Mouse (Mus musculus): ENCODE measurements around the gene Snx32. TPM values are rescaled to one million over a fixed set of nuclear protein-coding genes. Genes with fewer than 3 reads are reported as not detected.

Snx32 gene
- polyA plus RNA-seq, 1 experiment from 2014 or later = 3.7 TPM

DNA sequence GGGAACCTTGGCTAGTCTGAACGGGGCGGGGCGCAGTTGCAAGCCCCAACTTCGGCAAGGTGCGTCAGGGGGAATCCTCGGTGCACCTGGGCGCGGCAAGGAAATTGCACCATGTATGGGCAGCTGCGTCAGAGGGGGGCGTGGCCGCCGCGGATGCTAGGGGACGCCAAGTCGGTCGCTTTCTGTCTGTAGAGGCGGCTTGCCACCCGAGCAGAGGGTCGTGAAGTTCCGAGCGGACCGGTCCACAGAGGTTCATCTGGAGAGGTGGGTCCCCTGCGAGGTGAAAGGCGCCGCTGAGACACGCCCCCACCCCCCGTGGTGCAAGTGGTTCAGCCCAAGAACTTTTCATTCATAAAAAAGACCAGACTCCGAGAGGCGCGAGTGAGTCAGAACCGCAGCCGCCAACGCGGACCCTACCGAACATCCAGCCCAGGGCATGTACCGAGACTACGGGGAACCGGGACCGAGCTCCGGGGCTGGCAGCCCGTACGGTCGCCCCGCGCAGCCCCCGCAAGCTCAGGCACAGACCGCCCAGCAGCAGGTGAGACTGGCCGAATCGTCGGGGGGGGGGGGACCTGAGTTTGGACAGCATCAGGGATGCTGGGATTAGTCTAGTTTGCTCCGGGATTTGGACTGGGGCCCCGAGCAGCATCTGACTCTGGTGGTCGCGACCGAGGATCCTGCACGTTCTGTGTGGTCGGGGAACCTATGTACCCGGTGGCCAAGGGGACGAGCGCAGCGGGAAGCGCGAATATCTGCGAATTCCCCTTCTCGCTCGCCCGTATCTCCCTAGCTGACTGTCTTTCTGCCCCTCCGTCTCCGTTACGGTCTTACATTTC, 62.6 kb downstream of the Snx32 start, which contains the start of gene Fosl1:
Gene Fosl1 (plus strand): TSS at position 33 of the 839 bp plus-strand sequence.
- Histone ChIP-seq H3K4me1 (ENCODE audit: insufficient read depth, low read depth, low read length) (peaks cover 7% of the 10 kb centered on the region; the same call in 1 of the 2 replicates), H3K9me3 (ENCODE audit: low read length) (no peaks in the 10 kb centered on the region), H3K27ac (ENCODE audit: low read length) (no peak within 1 kb of the TSS), H3K4me2 (replicated peaks; ENCODE audit: low read depth, low read length) (peak within 1 kb of the TSS; percentile 85), H3K36me3 (ENCODE audit: insufficient read depth, low read length) (no peaks in the 10 kb centered on the region), H3K9ac (replicated peaks; ENCODE audit: low read depth) (no peak within 1 kb of the TSS), H3K4me3 (ENCODE audit: low read depth, low read length) (peak within 1 kb of the TSS; percentile 44), H3K27me3 (replicated peaks; ENCODE audit: insufficient read depth, low read length) (peaks cover 10% of the 10 kb centered on the region)
- WGBS = under 1% methylated on average over 64 of the region's 70 CpGs
- ATAC-seq (peak; percentile 75), DNase-seq (ENCODE audit: low spot score) (peak; percentile 81)
- no peak for TF ChIP-seq CTCF (IDR thresholded peaks at IDR 0.05)
- TF ChIP-seq EP300 (IDR thresholded peaks at IDR 0.05) = no peak

- Histone ChIP-seq H3K4me3 (ENCODE audit: low read depth, low read length) (no peak overlapping the region), H3K4me2 (replicated peaks; ENCODE audit: low read depth, low read length) (no peak overlapping the region), H3K36me3 (ENCODE audit: insufficient read depth, low read length) (no peaks in the 10 kb centered on the region), H3K27ac (ENCODE audit: low read length) (no peak overlapping the region), H3K9ac (replicated peaks; ENCODE audit: low read depth) (no peak overlapping the region), H3K27me3 (replicated peaks; ENCODE audit: insufficient read depth, low read length) (peaks cover 10% of the 10 kb centered on the region), H3K9me3 (ENCODE audit: low read length) (no peaks in the 10 kb centered on the region), H3K4me1 (ENCODE audit: insufficient read depth, low read depth, low read length) (peaks cover 7% of the 10 kb centered on the region; the same call in 1 of the 2 replicates)
- no peak for DNase-seq (ENCODE audit: low spot score)
- TF ChIP-seq EP300 (IDR thresholded peaks at IDR 0.05) (no peak), CTCF (IDR thresholded peaks at IDR 0.05) (no peak)
- 90% methylated on average over 5 of the region's 5 CpGs for WGBS
- ATAC-seq = no peak
Observed at GRCm38 (mm10) chr19:5445747-5446146, 64.6 kb downstream of the Snx32 start.

DNA sequence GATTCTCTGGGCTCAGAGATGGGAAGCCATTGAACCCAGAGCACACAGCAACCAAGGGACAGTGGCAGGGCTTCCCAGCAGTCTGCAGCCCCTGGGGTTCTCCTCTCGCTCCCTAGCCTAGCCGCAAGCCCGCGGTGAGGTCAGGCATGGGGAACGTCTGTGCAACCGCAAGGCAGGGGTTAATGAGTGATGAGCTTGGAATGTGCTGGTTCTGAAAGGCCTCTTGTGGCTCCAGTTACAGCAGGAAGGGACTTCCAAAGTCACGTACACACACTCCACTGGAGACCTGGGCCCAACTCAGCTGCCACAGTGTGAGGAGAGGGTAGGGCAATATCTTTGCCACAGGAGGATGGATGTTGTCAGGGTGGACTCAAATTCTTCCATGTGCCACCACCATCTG, 65.4 kb downstream of the Snx32 start:
- peaks cover 10% of the 10 kb centered on the region for H3K27me3 ChIP-seq (replicated peaks; ENCODE audit: insufficient read depth, low read length)
- WGBS = 19% methylated on average over 7 of the region's 7 CpGs
- H3K9ac ChIP-seq (replicated peaks; ENCODE audit: low read depth) = no peak overlapping the region
- H3K4me2 ChIP-seq (replicated peaks; ENCODE audit: low read depth, low read length) = no peak overlapping the region
- ATAC-seq (0 out of 2 replicates have a peak, but pooled peaks have one; percentile 20), DNase-seq (ENCODE audit: low spot score) (no peak)
- no peak for TF ChIP-seq EP300 (IDR thresholded peaks at IDR 0.05)
- TF ChIP-seq CTCF (IDR thresholded peaks at IDR 0.05) = no peak
- H3K27ac ChIP-seq (ENCODE audit: low read length) = no peak overlapping the region
- H3K36me3 ChIP-seq (ENCODE audit: insufficient read depth, low read length) = no peaks in the 10 kb centered on the region
- H3K9me3 ChIP-seq (ENCODE audit: low read length) = no peaks in the 10 kb centered on the region; the same call in 1 of the 2 replicates
- no peak overlapping the region for H3K4me3 ChIP-seq (ENCODE audit: low read depth, low read length)
- peaks cover 7% of the 10 kb centered on the region; the same call in 1 of the 2 replicates for H3K4me1 ChIP-seq (ENCODE audit: insufficient read depth, low read depth, low read length)

GRCm38 (mm10) chr19:5444371-5444908, 65.9 kb downstream of the Snx32 start:
- H3K9ac ChIP-seq (replicated peaks; ENCODE audit: low read depth) = no peak overlapping the region
- DNase-seq (ENCODE audit: low spot score) (peak; percentile 53), ATAC-seq (no peak)
- H3K4me1 ChIP-seq (ENCODE audit: insufficient read depth, low read depth, low read length) = peaks cover 7% of the 10 kb centered on the region; the same call in 1 of the 2 replicates
- 39% methylated on average over 9 of the region's 9 CpGs for WGBS
- H3K9me3 ChIP-seq (ENCODE audit: low read length) = no peaks in the 10 kb centered on the region; the same call in 1 of the 2 replicates
- H3K36me3 ChIP-seq (ENCODE audit: insufficient read depth, low read length) = no peaks in the 10 kb centered on the region
- no peak overlapping the region for H3K27ac ChIP-seq (ENCODE audit: low read length)
- peaks cover 10% of the 10 kb centered on the region for H3K27me3 ChIP-seq (replicated peaks; ENCODE audit: insufficient read depth, low read length)
- no peak overlapping the region for H3K4me3 ChIP-seq (ENCODE audit: low read depth, low read length)
- no peak overlapping the region for H3K4me2 ChIP-seq (replicated peaks; ENCODE audit: low read depth, low read length)
- TF ChIP-seq EP300 (IDR thresholded peaks at IDR 0.05) (no peak), CTCF (IDR thresholded peaks at IDR 0.05) (no peak)

Other genes with a start within 250 kb of the Snx32 start
- gene Pacs1, start 237.4 kb downstream of the Snx32 start, polyA plus RNA-seq (2015; fragmentation: Nextera tagmentation; extraction: Ambion mirVana) = 9.3 and 10.4 TPM in 2 replicates
- 200 TPM in 2 replicates for gene Sf3b2, start 215.1 kb downstream of the Snx32 start, polyA plus RNA-seq (2015; fragmentation: Nextera tagmentation; extraction: Ambion mirVana)
- 0.55 and 0.57 TPM in 2 replicates for gene Gal3st3, start 212.2 kb downstream of the Snx32 start, polyA plus RNA-seq (2015; fragmentation: Nextera tagmentation; extraction: Ambion mirVana)
- not detected in 2 replicates for gene Catsper1, start 174.8 kb downstream of the Snx32 start, polyA plus RNA-seq (2015; fragmentation: Nextera tagmentation; extraction: Ambion mirVana)
- gene Cst6, start 161.0 kb downstream of the Snx32 start, polyA plus RNA-seq (2015; fragmentation: Nextera tagmentation; extraction: Ambion mirVana) = 0.65 and 1.4 TPM in 2 replicates
- gene Eif1ad, start 143.8 kb downstream of the Snx32 start, polyA plus RNA-seq (2015; fragmentation: Nextera tagmentation; extraction: Ambion mirVana) = 21.5 and 25.4 TPM in 2 replicates
- 182 and 191 TPM in 2 replicates for gene Banf1, start 143.4 kb downstream of the Snx32 start, polyA plus RNA-seq (2015; fragmentation: Nextera tagmentation; extraction: Ambion mirVana)
- gene Sart1, start 121.8 kb downstream of the Snx32 start, polyA plus RNA-seq (2015; fragmentation: Nextera tagmentation; extraction: Ambion mirVana) = 35.2 and 43.5 TPM in 2 replicates
- 1.1 TPM in 2 replicates for gene Tsga10ip, start 108.0 kb downstream of the Snx32 start, polyA plus RNA-seq (2015; fragmentation: Nextera tagmentation; extraction: Ambion mirVana)
- 352 and 379 TPM in 2 replicates for gene Drap1, start 85.6 kb downstream of the Snx32 start, polyA plus RNA-seq (2015; fragmentation: Nextera tagmentation; extraction: Ambion mirVana)
- gene AI837181, start 85.4 kb downstream of the Snx32 start, polyA plus RNA-seq (2015; fragmentation: Nextera tagmentation; extraction: Ambion mirVana) = 61.7 and 63.6 TPM in 2 replicates
- gene Fosl1, start 63.0 kb downstream of the Snx32 start, polyA plus RNA-seq (2015; fragmentation: Nextera tagmentation; extraction: Ambion mirVana) = 0.31 TPM in 1 of 2 replicates, not detected in the other
- 14.4 and 18.0 TPM in 2 replicates for gene Ccdc85b, start 52.6 kb downstream of the Snx32 start, polyA plus RNA-seq (2015; fragmentation: Nextera tagmentation; extraction: Ambion mirVana)
- 133 and 135 TPM in 2 replicates for gene Fibp, start 49.9 kb downstream of the Snx32 start, polyA plus RNA-seq (2015; fragmentation: Nextera tagmentation; extraction: Ambion mirVana)
- 2.6 and 2.8 TPM in 2 replicates for gene Ctsw, start 42.0 kb downstream of the Snx32 start, polyA plus RNA-seq (2015; fragmentation: Nextera tagmentation; extraction: Ambion mirVana)
- gene Efemp2, start 36.6 kb downstream of the Snx32 start, polyA plus RNA-seq (2015; fragmentation: Nextera tagmentation; extraction: Ambion mirVana) = 91.8 and 96.1 TPM in 2 replicates
- gene Mus81, start 22.1 kb downstream of the Snx32 start, polyA plus RNA-seq (2015; fragmentation: Nextera tagmentation; extraction: Ambion mirVana) = 46.7 and 50.2 TPM in 2 replicates
- 1,591 and 1,653 TPM in 2 replicates for gene Cfl1, start 20.1 kb downstream of the Snx32 start, polyA plus RNA-seq (2015; fragmentation: Nextera tagmentation; extraction: Ambion mirVana)
- not detected in 2 replicates for gene 1700020D05Rik, start 6.8 kb downstream of the Snx32 start, polyA plus RNA-seq (2015; fragmentation: Nextera tagmentation; extraction: Ambion mirVana)
- gene Ovol1, start 50.1 kb upstream of the Snx32 start, polyA plus RNA-seq (2015; fragmentation: Nextera tagmentation; extraction: Ambion mirVana) = 2.1 and 2.2 TPM in 2 replicates
- 3.9 and 4.3 TPM in 2 replicates for gene Ap5b1, start 57.5 kb upstream of the Snx32 start, polyA plus RNA-seq (2015; fragmentation: Nextera tagmentation; extraction: Ambion mirVana)
- 59.6 and 68.5 TPM in 2 replicates for gene Rnaseh2c, start 91.3 kb upstream of the Snx32 start, polyA plus RNA-seq (2015; fragmentation: Nextera tagmentation; extraction: Ambion mirVana)
- gene Kat5, start 99.7 kb upstream of the Snx32 start, polyA plus RNA-seq (2015; fragmentation: Nextera tagmentation; extraction: Ambion mirVana) = 51.1 and 51.9 TPM in 2 replicates
- gene Rela, start 126.9 kb upstream of the Snx32 start, polyA plus RNA-seq (2015; fragmentation: Nextera tagmentation; extraction: Ambion mirVana) = 50.1 and 51.5 TPM in 2 replicates
- gene Sipa1, start 153.2 kb upstream of the Snx32 start, polyA plus RNA-seq (2015; fragmentation: Nextera tagmentation; extraction: Ambion mirVana) = 32.6 and 38.2 TPM in 2 replicates
- gene Map3k11, start 178.2 kb upstream of the Snx32 start, polyA plus RNA-seq (2015; fragmentation: Nextera tagmentation; extraction: Ambion mirVana) = 36.8 and 36.9 TPM in 2 replicates
- gene Pcnx3, start 178.4 kb upstream of the Snx32 start, polyA plus RNA-seq (2015; fragmentation: Nextera tagmentation; extraction: Ambion mirVana) = 11.3 and 12.9 TPM in 2 replicates
- gene Kcnk7, start 193.8 kb upstream of the Snx32 start, polyA plus RNA-seq (2015; fragmentation: Nextera tagmentation; extraction: Ambion mirVana) = 0.87 and 1.3 TPM in 2 replicates
- gene Ehbp1l1, start 215.8 kb upstream of the Snx32 start, polyA plus RNA-seq (2015; fragmentation: Nextera tagmentation; extraction: Ambion mirVana) = 19.3 and 21.6 TPM in 2 replicates
- 120 and 126 TPM in 2 replicates for gene Fam89b, start 219.1 kb upstream of the Snx32 start, polyA plus RNA-seq (2015; fragmentation: Nextera tagmentation; extraction: Ambion mirVana)
- gene Ltbp3, start 230.4 kb upstream of the Snx32 start, polyA plus RNA-seq (2015; fragmentation: Nextera tagmentation; extraction: Ambion mirVana) = 51.9 and 59.6 TPM in 2 replicates